In genomic region chr11:84916703-84917300, GRCm38 (mm10) we compare ENCODE assay signal across 1 mouse cellular context.
TF ChIP-seq lines count a peak whose summit lies in the region.

No protein-coding gene starts in this region.

TF ChIP-seq in MEL, 35 proteins besides CTCF, POLR2A, EP300 and RAD21 (continued from another document):
- TF ChIP-seq MEF2A (IDR thresholded peaks at IDR 0.05; ENCODE audit: extremely low read depth, insufficient replicate concordance, low read depth, low read length, poor library complexity, severe bottlenecking) (no peak), SMC3 (IDR thresholded peaks at IDR 0.05; ENCODE audit: low read depth, low read length) (no peak), CHD1 (IDR thresholded peaks at IDR 0.05; ENCODE audit: low read depth, low read length) (no peak), POLR2AphosphoS5 (IDR thresholded peaks at IDR 0.05; ENCODE audit: borderline replicate concordance, low read depth, low read length) (no peak), TCF12 (IDR thresholded peaks at IDR 0.05; ENCODE audit: low read depth, low read length) (no peak), SIN3A (IDR thresholded peaks at IDR 0.05; ENCODE audit: low read length) (no peak), MYB (IDR thresholded peaks at IDR 0.05; ENCODE audit: low read depth, low read length) (no peak)
